Mouse (Mus musculus) gastrocnemius, postnatal 10 days (tissue): ENCODE results near the gene Ddx49. TPM values are rescaled to one million over a fixed set of nuclear protein-coding genes. Genes with fewer than 3 reads are reported as not detected.

Source experiments
- DNase-seq: peaks from one replicate; pipeline ENCODE4 v3.0.0; 2021; ENCODE audit warnings: mixed read lengths
- long read RNA-seq, 2 experiments: library from polyadenylated mRNA; stranded (forward); transcript quantifications; one replicate each; pipeline ENCODE4 v2.0.0; 2021
- total RNA-seq, 2 experiments: library from RNA; stranded (reverse); gene quantifications; 2 replicates each; pipeline ENCODE4 v1.2.3; 2021

The Ddx49 gene
- total RNA-seq, result 10 to 100 TPM; 28.6 to 29.5 TPM
- long read RNA-seq, experiment 1, transcript Ddx49-201 (13 exons, 2,137 nt), result major isoform, 24 of 28 reads
- long read RNA-seq, experiment 1, partial matches to known transcripts, result 0 of 28 reads
- long read RNA-seq, experiment 1, other reads (novel, unspliced or antisense), result 3 of 28 reads
- long read RNA-seq, experiment 2, transcript Ddx49-201 (13 exons, 2,137 nt), result major isoform, 13 of 17 reads
- long read RNA-seq, experiment 2, partial matches to known transcripts, result 2 of 17 reads
- long read RNA-seq, experiment 2, other reads (novel, unspliced or antisense), result 2 of 17 reads

- DNase-seq, result peak; percentile 91
Observed at GRCm38 (mm10) chr8:70302358-70302890, at the start of gene Ddx49, which contains the start of gene Cope. TSS of gene Ddx49 (minus strand) at chr8:70302489. TSS of gene Cope (plus strand) at chr8:70302518.

GRCm38 (mm10) chr8:70352000-70352384 lies 49.7 kb upstream of the Ddx49 start:
- no peak for DNase-seq

DNA sequence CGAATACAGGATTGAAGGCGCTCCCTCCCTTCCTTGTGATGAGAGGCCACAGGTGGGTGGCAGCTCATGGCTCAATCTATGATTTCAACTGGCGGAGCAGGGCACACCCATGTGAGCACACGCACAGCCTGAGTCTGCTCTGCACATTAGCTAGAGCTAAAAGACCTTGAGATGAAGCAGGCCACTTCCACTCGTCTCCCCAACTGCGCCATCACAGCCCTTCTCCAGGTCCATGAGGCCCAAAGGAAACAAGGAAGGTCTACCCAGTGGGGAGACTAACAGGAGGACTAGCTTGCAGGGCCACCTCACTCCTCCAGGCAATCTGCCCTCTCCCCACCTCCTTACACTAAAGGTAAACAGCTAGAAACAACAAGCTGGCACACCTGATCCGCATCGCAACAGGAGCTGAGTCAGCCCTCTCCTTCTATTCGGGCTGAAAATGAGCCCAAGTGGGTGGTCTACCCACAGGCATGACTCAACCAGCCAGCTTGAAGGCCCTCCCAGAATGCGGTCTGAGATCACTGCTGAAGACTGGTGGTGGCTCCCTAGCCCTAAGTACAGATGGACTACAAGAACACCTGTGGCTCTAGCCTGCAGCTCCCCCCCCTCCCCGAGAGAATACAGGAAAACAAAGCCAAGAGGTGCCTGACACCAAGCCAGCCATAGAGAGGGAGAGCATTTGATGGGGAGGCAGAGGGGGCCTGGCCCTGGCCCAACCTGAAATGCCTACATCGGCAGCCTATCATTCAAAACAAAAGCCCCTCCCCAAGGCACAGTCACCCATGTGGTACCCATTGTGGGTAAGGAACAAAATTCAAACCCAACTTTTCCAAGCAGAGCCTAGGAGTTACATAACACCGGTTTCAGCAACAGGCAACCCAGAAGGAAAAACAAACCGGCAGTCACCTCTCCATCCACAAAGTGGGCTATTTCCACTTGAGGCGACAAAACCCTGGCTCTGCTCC lies 49.0 kb upstream of the Ddx49 start:
- DNase-seq, result no peak

- DNase-seq, result no peak
Observed at GRCm38 (mm10) chr8:70347860-70348420, 45.7 kb upstream of the Ddx49 start.

DNA sequence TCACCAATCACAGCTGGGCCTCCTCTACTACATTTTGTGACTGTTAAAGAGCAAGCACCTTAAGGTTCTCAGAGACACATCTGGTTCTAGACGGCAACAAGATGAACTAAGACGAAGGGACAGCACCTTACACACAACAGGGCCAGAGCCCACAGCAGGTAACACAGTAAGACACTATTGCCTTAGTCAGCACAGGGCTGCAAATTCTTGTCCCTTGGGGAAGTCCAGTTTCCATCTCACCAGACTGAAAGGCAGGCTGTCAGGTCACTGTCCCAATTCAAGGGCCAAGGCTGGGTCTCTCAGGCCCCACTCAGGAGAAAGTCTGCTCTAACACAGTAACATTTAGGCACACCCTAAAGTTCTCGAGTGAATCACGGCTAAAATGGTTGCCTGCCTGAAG lies 45.2 kb upstream of the Ddx49 start:
- no peak for DNase-seq

GRCm38 (mm10) chr8:70344279-70344678 lies 42.0 kb upstream of the Ddx49 start:
- no peak for DNase-seq

GRCm38 (mm10) chr8:70343696-70344095 lies 41.4 kb upstream of the Ddx49 start:
- DNase-seq, result no peak

GRCm38 (mm10) chr8:70343076-70343475 lies 40.8 kb upstream of the Ddx49 start:
- DNase-seq, result no peak

DNA sequence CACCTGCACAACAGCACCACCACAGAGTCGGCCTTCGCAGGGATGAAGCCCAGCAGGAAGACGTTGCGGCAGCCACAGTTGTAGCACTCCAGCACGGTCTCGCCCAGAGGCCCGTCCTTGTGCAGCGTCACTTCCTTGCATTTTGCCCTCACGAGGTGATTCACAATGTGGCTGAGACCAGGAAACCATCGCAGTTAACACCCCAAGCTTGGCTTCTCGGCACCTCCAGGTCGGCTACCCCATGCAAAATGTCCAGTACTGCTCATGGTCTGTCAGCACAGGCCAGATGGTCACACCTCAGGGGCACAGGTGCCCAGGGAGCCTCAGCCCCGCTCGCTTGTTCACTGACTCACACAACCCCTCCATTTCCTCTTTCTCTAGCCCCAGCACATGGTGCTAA lies 39.7 kb upstream of the Ddx49 start:
- no peak for DNase-seq

GRCm38 (mm10) chr8:70340659-70341058 lies 38.4 kb upstream of the Ddx49 start:
- DNase-seq, result no peak

GRCm38 (mm10) chr8:70338931-70339330 lies 36.6 kb upstream of the Ddx49 start:
- no peak for DNase-seq

GRCm38 (mm10) chr8:70332878-70333202 lies 30.6 kb upstream of the Ddx49 start:
- no peak for DNase-seq

DNA sequence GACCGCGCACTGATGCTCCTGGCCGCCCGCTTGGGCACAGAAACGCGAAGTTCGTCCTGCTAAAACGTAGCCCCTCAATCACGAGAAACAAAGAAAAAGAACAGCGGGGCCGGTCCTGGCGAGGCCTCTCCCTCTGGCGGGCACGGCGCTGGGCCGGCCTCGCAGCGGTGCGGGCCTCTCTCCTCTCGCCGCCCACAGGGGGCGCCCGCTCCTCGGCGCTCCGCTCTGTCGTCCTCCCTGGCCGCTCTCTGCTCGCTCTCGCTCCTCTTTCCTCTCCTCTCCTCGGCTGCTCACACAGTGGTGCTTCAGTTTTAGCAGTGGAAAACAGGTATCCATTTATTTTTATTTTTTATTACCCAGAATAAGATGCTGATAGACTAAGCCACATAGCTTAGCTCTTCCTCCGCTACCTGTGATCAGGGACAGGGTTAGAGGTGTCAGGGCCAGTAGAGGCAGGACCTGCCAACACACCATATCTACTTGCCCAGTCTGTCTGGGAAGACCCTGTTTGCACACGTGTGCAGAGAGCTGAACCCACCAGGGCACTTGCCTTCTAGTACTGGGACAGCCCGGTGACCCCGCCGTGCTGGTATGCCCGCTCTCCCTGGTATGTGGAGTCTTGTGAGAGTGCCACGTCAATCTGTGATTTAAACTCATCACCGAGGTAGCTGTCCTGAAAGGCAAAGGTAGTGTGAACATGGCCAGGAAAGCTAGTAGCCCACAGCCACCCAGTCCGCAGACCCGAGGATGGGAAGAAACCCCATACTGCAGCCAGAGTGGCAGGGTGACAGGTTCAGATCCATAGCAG lies 30.0 kb upstream of the Ddx49 start:
- peak; percentile 84 for DNase-seq

- no peak for DNase-seq
Observed at GRCm38 (mm10) chr8:70331526-70331925, 29.2 kb upstream of the Ddx49 start.

DNA sequence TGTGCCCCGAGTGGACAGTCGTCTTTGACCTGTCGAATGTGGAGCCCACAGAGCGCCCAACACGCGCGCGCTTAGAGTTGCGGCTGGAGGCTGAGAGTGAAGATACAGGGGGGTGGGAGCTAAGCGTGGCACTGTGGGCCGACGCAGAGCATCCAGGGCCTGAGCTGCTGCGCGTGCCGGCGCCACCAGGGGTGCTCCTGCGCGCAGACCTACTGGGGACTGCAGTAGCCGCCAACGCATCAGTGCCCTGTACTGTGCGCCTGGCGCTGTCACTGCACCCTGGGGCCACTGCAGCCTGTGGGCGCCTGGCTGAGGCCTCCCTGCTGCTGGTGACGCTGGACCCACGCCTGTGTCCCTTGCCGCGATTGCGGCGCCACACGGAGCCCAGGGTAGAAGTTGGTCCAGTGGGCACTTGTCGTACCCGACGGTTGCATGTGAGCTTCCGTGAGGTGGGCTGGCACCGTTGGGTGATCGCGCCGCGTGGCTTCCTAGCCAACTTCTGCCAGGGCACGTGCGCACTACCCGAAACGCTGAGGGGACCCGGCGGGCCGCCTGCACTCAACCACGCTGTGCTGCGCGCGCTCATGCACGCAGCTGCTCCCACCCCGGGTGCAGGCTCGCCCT lies 28.6 kb upstream of the Ddx49 start:
- DNase-seq, result peak; percentile 65

- DNase-seq, result no peak
Observed at GRCm38 (mm10) chr8:70329835-70330740, 27.8 kb upstream of the Ddx49 start.

DNA sequence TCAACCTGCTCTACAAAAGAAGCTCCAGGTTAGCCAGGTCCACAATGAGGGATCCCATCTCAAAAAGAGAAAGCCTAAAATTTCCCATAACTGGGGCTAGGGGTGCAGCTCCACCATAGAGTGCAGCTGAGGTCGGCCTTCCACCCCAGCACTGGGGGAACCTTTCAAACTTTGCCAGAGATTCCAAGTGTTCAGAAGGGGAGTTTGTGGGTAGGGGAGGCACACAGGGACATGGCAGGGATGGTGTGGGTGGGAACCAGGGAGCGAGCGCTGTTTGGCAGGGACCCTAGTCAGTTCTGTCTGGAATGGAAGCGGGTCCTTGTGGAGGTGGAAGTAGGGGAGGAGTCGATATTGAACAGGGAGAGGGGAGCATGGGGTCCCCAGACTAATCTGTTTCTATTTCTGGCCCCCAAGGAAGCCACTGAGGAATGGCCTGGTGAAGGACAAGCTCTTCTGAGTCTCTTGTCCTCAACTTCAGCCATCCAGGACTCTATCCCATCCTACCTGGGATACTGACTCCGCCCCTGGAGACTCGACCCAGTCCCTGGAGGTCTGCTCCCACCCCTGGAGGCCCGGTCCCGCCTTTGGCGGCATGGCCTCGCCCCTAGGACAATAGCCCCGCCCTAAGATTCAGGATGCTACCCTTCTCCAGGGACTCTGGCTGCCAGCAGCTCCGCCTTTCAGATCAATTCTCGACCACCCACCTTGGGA lies 27.0 kb upstream of the Ddx49 start, which contains the start of gene Gdf1:
Gene Gdf1, plus strand, starts transcription at position 694 of the 711 bp plus-strand sequence.
- DNase-seq, result no peak

- no peak for DNase-seq
Observed at GRCm38 (mm10) chr8:70327512-70327911, 25.2 kb upstream of the Ddx49 start.

GRCm38 (mm10) chr8:70323716-70324115 lies 21.4 kb upstream of the Ddx49 start:
- no peak for DNase-seq

- no peak for DNase-seq
Observed at GRCm38 (mm10) chr8:70317872-70318271, 15.6 kb upstream of the Ddx49 start.
